In genomic region chr4:151006945-151007344, GRCm38 (mm10) we compare ENCODE assay signal across 8 mouse cellular contexts. TPM values are rescaled to one million over a fixed set of nuclear protein-coding genes. Genes with fewer than 3 reads are reported as not detected.
DNase-seq lines count a peak whose midpoint lies in the region; TF ChIP-seq lines count a peak whose summit lies in the region.

No protein-coding gene starts in this region.

- no peaks in the 10 kb centered on the region for H3K79me2 ChIP-seq in C2C12 (ENCODE audit: control insufficient read depth, insufficient read depth)

- no peak overlapping the region for H3ac ChIP-seq in C2C12 (ENCODE audit: control insufficient read depth, insufficient read length, low read depth)

- H3K79me3 ChIP-seq in C2C12 (ENCODE audit: low read depth), result no peaks in the 10 kb centered on the region

- H3K4me3 ChIP-seq in C2C12 (ENCODE audit: insufficient read depth, poor library complexity, severe bottlenecking), result no peak overlapping the region
- H3K4me3 ChIP-seq in embryonic fibroblast, embryonic 13.5 days (ENCODE audit: insufficient read depth, low read length), result no peak overlapping the region

- no peak for TF ChIP-seq POLR2A in embryonic fibroblast, embryonic 13.5 days (IDR thresholded peaks at IDR 0.05; ENCODE audit: low read depth, low read length)

- H3K36me3 ChIP-seq in C2C12 (ENCODE audit: control insufficient read depth, insufficient read depth), result peaks cover 7% of the 10 kb centered on the region

- intact Hi-C loops in heart, postnatal 14 days (cut with DNase I), result no loop called here
- intact Hi-C loops in left cerebral cortex, postnatal 4 days (cut with DNase I), result no loop called here

- no peaks in the 10 kb centered on the region for H3K27me3 ChIP-seq in C2C12 (ENCODE audit: control insufficient read depth, insufficient read depth, insufficient read length)

- peaks cover 3% of the 10 kb centered on the region; the same call in 1 of the 2 replicates for H3K4me1 ChIP-seq in embryonic fibroblast, embryonic 13.5 days (ENCODE audit: control insufficient read depth, insufficient read depth, low read length)

- no peak overlapping the region for H3K27ac ChIP-seq in embryonic fibroblast, embryonic 13.5 days (ENCODE audit: insufficient read depth, low read length)

- peak; percentile 74 for TF ChIP-seq CTCF in C2C12 (IDR thresholded peaks at IDR 0.05; ENCODE audit: control insufficient read depth, insufficient read depth, insufficient read length)
- TF ChIP-seq CTCF in embryonic fibroblast, embryonic 13.5 days (IDR thresholded peaks at IDR 0.05; ENCODE audit: borderline replicate concordance, insufficient read depth, low read length), result peak; percentile 59

- DNase-seq in heart, postnatal 14 days, result peak; percentile 19 to 48
- DNase-seq in heart, adult 9 months (ENCODE audit: low spot score in 2 of 2), result no peak
- peak; percentile 33 for DNase-seq in T-cell, adult 2 months (ENCODE audit: low spot score)
- DNase-seq in left cerebral cortex, postnatal 4 days, result peak; percentile 53
- peak; percentile 34 for DNase-seq in ovary, postnatal 14 days (ENCODE audit: low spot score)
- no peak for DNase-seq in cerebellum, adult 8-10 months

TF ChIP-seq in C2C12, 6 proteins besides CTCF, POLR2A, EP300 and RAD21:
- TF ChIP-seq MYOG (IDR thresholded peaks at IDR 0.05; ENCODE audit: control insufficient read depth, extremely low read depth, insufficient read length) (no peak), MYOD1 (IDR thresholded peaks at IDR 0.05; ENCODE audit: control insufficient read depth, insufficient read length, low read depth) (no peak), CEBPB (IDR thresholded peaks at IDR 0.05; ENCODE audit: low read depth) (no peak), USF1 (IDR thresholded peaks at IDR 0.05; ENCODE audit: low read depth) (no peak), FOSL1 (IDR thresholded peaks at IDR 0.05; ENCODE audit: insufficient read depth, low read length, poor library complexity, severe bottlenecking) (no peak), MAX (IDR thresholded peaks at IDR 0.05) (no peak)

RNA-seq across cellular contexts. Expression of gene Uts2, which starts 10.0 kb away (rescaled TPM):
- not detected for total RNA-seq in heart, postnatal 14 days (2021)
- polyA plus RNA-seq in C2C12 (2012; fragmentation: generic; extraction: Trizol), result not detected
- not detected in 2 replicates for polyA plus RNA-seq in embryonic fibroblast, embryonic 13.5 days (2011; ENCODE audit: insufficient read length, low read depth, missing spikeins)
- total RNA-seq in left cerebral cortex, postnatal 4 days (2021), result not detected

RNA-seq across cellular contexts. Expression of gene Per3, which starts 37.5 kb away (rescaled TPM):
- total RNA-seq in heart, postnatal 14 days (2021), result 10 to 100 TPM; 11.8 to 16.3 TPM
- 1.6 TPM for polyA plus RNA-seq in C2C12 (2012; fragmentation: generic; extraction: Trizol)
- 7.6 and 8.3 TPM in 2 replicates for polyA plus RNA-seq in embryonic fibroblast, embryonic 13.5 days (2011; ENCODE audit: insufficient read length, low read depth, missing spikeins)
- total RNA-seq in left cerebral cortex, postnatal 4 days (2021), result 1 to 10 TPM; 6.5 to 6.6 TPM

RNA-seq across cellular contexts. Expression of gene Vamp3, which starts 50.8 kb away (rescaled TPM):
- 10 to 100 TPM; 73.1 to 78.0 TPM for total RNA-seq in heart, postnatal 14 days (2021)
- polyA plus RNA-seq in C2C12 (2012; fragmentation: generic; extraction: Trizol), result 40.4 TPM
- polyA plus RNA-seq in embryonic fibroblast, embryonic 13.5 days (2011; ENCODE audit: insufficient read length, low read depth, missing spikeins), result 83.8 and 90.2 TPM in 2 replicates
- 10 to 100 TPM; 34.1 to 35.2 TPM for total RNA-seq in left cerebral cortex, postnatal 4 days (2021)

Comparison
In these comparisons a context has a peak if more than half of its experiments do, and no peak if none do; other contexts are left out.
1. DNase-seq: peak in heart, postnatal 14 days (2 of 2), T-cell, adult 2 months (single experiment), left cerebral cortex, postnatal 4 days (single experiment) and ovary, postnatal 14 days (single experiment); none in heart, adult 9 months (0 of 2) and cerebellum, adult 8-10 months (single experiment).